ENCODE assay signal across 28 mouse cellular contexts in genomic region chr14:60661281-60661680, GRCm38 (mm10).
"Had no signal": no experiment of that assay in that cellular context is flagged by ENCODE, and none has a peak within 500 bp of the region (broad histone marks: within the 10 kb centered on the region; RNA-seq: fewer than 3 reads in every experiment).

No protein-coding gene starts in this region.

- H3K4me1 ChIP-seq: limb, embryonic 15.5 days had no signal

- H3K4me3 ChIP-seq: limb, embryonic 10.5 days; limb, embryonic 12.5 days; limb, embryonic 13.5 days; limb, embryonic 15.5 days; liver, embryonic 12.5 days; liver, embryonic 13.5 days; liver, embryonic 15.5 days; lung, embryonic 15.5 days; megakaryocyte, embryonic 14.5 days; midbrain, embryonic 10.5 days; midbrain, embryonic 12.5 days; midbrain, embryonic 13.5 days; midbrain, embryonic 15.5 days; myocyte; neural tube, embryonic 12.5 days had no signal

- H3K27me3 ChIP-seq: limb, embryonic 12.5 days; limb, embryonic 13.5 days; limb, embryonic 15.5 days; liver, embryonic 13.5 days; lung, embryonic 15.5 days; midbrain, embryonic 12.5 days; midbrain, embryonic 13.5 days; midbrain, embryonic 15.5 days; neural tube, embryonic 12.5 days had no signal

- H3K36me3 ChIP-seq: limb, embryonic 10.5 days; limb, embryonic 12.5 days; limb, embryonic 13.5 days; limb, embryonic 15.5 days; lung, embryonic 15.5 days; midbrain, embryonic 15.5 days had no signal

- H3K27ac ChIP-seq: limb, embryonic 10.5 days; limb, embryonic 12.5 days; limb, embryonic 13.5 days; limb, embryonic 15.5 days; liver, embryonic 12.5 days; liver, embryonic 13.5 days; liver, embryonic 14.5 days; liver, embryonic 15.5 days; lung, embryonic 15.5 days; macrophage; midbrain, embryonic 10.5 days; midbrain, embryonic 12.5 days; midbrain, embryonic 13.5 days; midbrain, embryonic 15.5 days; neural tube, embryonic 12.5 days had no signal

- DNase-seq: left cerebral cortex, postnatal 4 days; liver; liver, embryonic 13.5 days; liver, postnatal 0 days; lung, adult 18-20 months; lung, adult 2 months; lung, embryonic 14.5 days; lung, postnatal 10 days; lung, postnatal 14 days; lung, postnatal 36 days; lung, postnatal 4 days; midbrain, embryonic 14.5 days had no signal
